Mouse (Mus musculus) spleen, postnatal 10 days (tissue): Measurements from ENCODE around the gene Klhl25.
A peak's percentile ranks its signal among the peaks of the same experiment; 100 is the strongest.
"Not testable (repeated sequence)": the region's sequence is repeated elsewhere in the genome, so short reads cannot be mapped to it uniquely, and the experiment has no call there.

Source experiments
- DNase-seq, 2 experiments: peaks; one replicate each; pipeline ENCODE4 v3.0.0; 2021 to 2022; ENCODE audit warnings: low spot score in 2 of 2

Klhl25 gene

DNA sequence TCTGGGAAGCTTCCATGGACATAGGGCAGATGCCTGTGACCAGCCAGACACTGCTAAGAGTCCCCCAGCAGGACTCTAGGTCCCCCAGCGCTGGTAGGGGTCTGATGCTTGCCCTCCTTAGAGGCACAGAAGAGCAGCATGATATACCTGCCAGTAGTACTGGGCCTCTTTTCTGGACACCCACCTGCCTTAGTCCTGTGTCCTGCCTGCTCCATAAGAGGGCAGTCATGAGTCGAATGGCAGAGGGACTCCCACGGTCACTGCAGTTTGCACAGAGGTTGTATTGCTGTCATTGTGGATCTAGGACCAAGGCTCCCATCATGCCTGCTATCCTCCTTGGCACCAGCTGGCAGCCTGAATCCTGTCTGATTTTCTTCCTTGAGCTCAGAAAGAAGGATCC is 25.1 kb downstream of the Klhl25 start:
- DNase-seq, result peak; percentile 10 to 22

DNA sequence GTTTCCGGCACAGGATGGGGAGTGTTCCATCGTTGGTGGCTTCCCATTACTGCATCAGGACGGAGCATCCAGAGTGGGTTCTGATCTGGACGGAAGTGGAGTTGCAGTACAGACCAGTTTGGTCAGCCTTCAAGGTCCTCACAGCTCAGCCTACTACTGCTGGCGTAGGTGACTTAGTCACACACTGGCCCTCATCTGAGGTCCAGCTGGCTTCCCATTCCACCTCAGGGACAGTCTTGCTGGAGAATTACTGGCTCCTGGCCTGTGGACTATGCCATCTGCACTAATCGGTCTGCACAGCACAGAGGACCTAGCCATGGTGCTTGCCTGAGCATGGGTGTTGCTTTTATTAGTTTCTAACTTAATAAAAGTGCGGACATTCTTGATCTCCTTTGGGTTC is 25.6 kb downstream of the Klhl25 start:
- peak in 1 of 2 experiments; percentile 9 for DNase-seq

DNA sequence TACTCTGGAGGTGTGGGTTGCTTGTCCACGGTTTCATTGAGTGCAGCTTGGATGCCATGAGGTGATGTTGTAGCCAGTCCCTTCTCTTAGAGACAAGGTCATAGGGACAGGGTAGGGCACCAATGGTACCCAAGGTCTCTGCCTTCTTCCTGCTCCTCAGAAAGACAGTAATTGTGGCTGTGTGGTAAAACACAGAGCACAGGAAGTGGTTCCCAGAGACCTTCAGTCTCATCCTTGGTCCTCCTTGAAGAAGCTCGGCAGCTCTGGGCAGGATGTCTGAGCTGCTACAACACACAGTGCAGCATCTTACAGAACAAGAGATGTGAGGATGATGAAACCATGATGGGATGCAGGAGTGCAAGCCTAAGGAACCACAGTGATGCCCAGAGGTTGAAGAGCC is 31.3 kb downstream of the Klhl25 start:
- not testable (repeated sequence) for DNase-seq

DNA sequence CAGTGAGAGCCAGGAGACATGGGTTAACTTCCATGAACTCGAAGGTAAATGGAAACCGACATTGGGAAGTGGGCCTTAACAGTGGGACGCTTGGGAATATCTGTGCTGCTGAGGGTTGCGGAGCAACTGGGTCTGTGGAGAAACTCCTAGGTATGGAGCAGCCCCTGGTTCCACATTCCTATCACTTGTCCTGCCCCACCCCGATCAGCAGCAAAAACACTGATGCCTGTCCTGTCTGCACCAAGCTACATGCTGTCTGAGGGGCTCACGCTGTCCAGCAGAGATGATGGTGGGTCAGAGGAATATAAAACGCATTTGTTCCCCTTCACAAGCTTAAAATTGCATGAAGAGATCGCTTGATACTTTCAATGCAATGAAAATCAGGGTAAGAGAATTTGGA is 32.1 kb downstream of the Klhl25 start:
- DNase-seq, result no peak

DNA sequence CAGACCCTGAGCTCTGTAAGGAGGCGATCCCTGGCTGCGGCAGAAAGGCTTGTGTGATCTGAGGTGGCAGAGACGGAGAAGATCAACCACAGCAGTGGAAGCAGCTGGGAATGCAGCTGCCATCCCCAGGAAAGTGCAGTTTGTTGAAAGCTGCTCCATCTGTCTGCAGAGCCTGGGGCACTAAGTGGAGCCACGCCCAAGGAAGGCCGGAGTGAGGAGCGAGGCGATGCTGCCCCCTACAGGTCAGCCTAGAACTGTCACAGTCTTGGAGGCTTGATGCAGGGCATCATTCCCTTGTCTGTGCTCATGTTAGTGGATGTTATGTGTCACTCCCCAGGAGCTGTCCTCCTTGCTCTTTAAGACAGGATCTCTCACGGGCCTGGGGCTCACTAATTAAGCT is 32.5 kb downstream of the Klhl25 start:
- peak; percentile 85 to 91 for DNase-seq

DNA sequence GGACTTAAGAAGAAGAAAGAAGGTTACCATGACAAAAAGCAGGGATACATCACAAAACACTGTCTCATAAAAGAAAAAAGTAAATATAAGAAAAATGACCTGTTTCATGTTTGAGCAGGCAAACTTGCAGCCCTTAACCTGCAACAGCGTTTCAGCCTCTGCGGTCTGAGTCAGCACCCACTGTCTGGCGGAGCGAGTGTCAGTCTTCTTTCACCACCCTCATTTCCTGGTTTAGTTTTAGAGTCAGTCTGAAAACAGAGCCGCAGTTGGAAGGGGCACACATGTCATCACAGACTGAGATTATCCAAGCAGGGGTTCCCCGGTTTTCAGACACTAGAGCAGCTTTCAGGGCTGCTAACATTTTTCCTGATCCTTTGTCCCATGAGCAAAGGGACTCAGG is 33.3 kb downstream of the Klhl25 start:
- no peak for DNase-seq

DNA sequence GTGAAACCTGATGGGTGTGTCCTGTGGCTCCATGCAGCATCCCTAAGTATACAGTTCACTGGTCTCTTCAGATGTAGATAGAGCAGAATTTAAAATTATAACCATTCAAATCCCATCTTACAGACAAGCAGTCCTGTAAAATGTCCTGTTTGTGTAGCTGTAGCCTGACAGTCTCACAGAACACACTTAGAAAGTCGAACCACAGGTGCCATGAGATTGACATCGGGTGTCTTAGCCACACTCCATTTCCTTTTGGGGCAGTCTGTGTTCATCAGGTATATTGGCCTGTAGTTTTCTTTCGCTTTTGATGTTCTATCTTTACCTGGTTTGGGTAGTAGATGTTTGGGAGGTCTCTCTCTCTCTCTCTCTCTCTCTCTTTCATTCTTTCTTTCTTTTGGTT is 33.7 kb downstream of the Klhl25 start:
- DNase-seq, result no peak

DNA sequence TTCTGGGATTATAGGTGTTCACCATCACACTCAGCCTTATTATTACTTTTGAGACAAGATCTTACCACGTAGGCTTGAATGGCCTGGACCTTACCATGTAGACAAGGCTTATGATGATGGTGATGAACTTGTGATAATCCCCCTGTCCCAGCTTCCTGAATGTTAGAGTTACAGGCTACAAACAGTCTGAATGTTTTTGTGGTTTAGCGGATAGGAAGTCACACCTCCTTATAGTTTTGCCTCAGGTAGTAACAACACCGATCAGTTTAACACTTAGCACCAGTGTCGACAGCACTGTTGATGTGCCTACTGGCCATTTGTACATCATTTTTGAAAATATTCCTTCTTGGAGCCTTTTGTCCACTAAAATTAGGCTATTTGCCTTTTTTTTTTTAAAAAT is 43.4 kb downstream of the Klhl25 start:
- no peak for DNase-seq

DNA sequence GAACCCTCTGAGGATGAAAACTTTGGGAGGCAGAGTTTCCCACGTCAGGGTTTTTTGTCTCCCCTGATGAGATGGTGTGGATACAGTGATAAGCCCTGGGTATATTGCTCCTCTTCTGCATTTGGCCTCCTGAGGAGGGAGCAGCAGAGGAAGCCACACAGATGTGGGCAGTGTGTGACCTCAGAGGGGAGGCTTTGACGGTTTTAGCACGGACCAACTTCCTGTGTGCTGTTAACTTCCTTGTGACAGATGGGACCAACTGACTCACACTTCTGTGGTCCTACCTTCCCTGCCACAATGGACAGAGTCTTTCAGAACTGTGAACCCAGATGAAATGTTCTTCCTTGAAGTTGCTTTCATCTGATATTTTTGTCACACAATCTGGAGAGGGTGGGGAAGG is 44.6 kb downstream of the Klhl25 start:
- DNase-seq, result no peak

DNA sequence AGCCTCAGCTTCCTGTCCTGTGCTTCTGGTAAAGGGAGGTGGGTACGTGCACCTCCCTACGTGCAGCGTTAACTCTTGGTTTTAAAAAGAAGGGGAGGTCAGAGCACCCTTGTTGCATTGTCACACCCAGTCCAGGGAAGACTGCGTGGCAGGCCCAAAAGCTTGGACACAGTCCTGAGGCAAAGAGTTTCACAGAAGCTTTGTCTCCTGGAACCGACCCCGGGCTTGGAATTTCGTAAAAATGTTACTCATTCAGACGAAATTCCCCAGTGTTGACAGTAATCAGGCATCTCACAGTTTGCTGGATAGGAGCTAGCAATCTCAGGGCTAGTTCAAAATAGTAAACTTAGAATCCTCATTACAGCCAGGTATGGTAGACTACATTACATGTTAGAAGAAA is 45.6 kb downstream of the Klhl25 start:
- DNase-seq, result no peak

DNA sequence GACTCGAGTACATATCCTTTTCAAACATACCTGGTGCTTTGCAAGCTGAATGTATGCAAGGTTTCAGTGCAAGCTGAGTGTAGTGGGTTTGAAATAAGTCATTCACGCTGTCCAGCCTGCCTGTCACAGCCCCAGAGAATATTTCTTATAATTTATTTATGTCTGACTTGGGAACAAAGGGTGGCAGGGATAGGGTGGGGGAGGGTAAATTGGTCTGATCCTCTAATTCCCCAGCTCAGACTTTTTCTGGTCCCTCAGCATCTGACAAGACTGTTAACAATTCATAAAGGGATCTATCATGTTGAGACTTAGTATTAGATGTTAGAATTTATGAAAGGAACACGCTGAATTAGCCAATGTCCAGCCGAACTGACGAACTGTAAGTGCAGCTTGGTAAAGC is 48.9 kb downstream of the Klhl25 start:
- DNase-seq, result no peak

DNA sequence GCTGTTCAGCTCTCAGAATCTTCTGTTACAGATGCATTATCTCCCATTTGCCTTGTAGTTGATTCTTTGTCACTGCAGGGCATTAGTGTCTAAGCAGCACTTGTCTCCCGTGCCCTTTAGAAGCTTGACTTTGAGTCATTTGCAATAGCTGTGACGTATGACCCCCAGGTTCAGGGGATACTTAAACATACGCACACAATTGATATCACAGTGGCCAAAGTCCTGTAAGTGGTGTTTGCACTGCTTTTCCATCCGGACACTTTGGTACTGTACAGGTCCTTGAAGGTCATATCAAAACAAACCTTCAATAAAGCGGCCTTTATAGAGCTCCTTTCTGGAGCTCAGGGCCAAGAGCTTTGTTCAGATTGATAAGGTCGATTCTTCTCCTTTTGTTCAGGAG is 51.0 kb downstream of the Klhl25 start:
- DNase-seq, result no peak

DNA sequence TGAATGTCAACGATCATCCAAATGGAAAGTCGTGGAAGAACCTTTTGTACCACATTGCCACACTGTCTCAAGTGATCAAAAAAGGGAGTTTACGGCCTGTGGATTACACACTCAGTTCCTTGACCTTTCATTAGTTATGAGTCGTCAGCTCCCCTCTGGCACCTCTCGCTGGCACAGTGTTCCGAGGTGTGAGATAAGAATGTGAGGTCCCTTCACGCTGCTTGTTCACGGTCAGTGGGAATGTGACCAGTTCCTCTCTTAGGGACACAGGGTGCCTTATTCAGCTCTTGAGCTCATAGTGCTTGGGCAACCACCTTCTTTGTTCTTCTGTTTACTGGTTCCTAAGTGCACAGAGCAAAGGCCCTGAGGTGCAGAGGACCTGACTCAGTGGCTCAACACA is 51.4 kb downstream of the Klhl25 start:
- no peak for DNase-seq

DNA sequence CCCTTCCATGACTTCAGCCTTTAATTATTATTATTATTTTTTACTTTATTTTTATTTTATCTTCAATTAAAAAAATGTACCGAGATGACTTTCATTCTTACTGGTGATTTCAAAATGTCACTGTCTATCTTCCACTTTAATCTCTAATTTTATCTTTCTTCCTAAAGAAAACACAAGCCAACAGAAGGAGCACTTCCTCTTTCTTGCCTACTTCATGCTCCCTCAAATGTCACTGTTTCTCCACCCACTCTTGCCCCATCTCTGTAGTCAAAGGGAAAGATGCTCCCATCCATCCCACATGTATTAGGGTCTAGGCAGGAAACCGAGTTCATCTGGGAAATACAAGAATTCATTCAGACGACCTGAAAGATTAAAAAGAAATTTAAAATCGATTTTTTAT is 51.8 kb downstream of the Klhl25 start:
- no peak for DNase-seq

DNA sequence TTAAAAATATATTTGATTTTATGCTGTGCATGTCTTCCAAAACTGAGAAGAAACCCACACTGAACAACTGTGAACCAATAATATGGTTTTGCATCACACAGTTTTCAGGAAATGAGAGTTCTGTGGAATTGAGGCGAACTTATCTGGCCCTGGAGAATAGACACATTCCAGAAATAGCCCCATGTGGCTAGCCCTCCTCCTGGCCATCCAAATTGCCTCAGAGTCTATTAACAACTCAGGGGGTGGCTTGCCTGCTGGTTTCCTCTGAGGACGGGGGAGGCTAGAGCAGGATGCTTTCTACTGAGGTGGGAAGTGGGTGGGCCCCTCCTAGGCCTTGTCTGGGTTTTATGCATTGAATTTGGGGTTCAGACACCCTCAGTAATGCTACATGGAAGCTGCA is 57.0 kb downstream of the Klhl25 start:
- no peak for DNase-seq

DNA sequence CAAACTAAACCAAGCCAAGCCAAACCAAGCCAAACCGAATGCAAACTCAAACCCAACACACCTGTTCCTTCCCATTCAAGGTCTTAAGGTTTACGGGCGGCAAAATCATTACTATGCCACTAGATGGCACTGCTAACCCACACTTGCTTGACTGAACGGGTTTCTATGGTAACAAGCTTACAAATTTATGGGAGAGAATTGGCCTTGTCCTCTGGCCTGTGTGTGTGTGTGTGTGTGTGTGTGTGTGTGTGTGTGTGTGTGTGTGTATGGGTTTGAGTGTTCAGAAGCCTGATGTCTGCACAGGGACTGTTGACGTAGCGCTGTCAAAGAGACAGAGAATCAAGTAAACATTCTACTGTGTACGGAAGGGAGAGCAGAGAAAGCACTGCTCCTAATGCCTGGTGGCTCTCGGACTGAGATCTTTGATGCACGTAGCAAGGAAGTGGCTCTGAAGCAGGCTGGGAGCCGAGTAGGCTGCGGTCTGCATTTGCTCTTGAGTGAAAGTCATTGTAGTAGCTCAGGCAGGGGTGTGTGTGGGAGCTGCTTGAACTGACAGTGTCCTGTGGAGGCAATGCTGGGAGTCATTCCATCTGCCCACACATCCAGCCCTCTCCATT is 62.0 kb downstream of the Klhl25 start:
- peak in 1 of 2 experiments; percentile 40 for DNase-seq

DNA sequence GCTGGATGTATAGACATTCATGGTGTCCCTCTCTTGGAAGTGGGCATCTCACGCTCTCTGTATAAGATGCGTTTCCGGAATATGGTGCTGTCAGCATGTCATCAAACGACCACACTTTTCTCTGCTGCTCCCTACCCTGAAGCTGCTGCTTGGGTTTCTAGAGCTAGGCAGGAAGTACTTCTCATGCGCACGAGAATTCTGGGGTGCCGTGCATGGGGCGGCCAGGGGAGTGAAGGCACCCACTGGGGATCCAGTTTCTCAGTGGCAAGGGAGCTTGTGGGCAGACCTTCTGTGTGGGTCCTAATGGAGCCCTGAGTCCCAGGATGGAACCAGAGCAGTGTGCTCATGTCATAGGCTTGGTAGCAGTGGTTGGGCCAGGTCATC is 62.5 kb downstream of the Klhl25 start:
- no peak for DNase-seq

DNA sequence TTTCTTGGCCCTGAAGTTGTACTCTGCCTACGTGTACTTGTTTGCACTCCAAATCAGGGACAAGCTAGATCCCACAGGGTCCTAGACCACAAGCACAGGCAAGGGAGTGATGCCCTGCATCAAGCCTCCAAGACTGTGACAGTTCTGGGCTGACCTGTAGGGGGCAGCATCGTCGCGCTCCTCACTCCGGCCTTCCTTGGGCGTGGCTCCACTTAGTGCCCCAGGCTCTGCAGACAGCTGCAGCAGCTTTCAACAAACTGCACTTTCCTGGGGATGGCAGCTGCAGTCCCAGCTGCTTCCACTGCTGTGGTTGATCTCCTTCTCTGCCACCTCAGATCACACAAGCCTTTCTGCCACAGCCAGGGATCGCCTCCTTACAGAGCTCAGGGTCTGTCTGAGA is 65.8 kb downstream of the Klhl25 start:
- DNase-seq, result peak; percentile 61 to 79

DNA sequence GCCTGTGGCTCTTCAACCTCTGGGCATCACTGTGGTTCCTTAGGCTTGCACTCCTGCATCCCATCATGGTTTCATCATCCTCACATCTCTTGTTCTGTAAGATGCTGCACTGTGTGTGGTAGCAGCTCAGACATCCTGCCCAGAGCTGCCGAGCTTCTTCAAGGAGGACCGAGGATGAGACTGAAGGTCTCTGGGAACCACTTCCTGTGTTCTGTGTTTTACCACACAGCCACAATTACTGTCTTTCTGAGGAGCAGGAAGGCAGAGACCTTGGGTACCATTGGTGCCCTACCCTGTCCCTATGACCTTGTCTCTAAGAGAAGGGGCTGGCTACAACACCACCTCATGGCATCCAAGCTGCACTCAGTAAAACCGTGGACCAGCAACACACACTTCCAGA is 67.4 kb downstream of the Klhl25 start:
- DNase-seq, result not testable (repeated sequence)

DNA sequence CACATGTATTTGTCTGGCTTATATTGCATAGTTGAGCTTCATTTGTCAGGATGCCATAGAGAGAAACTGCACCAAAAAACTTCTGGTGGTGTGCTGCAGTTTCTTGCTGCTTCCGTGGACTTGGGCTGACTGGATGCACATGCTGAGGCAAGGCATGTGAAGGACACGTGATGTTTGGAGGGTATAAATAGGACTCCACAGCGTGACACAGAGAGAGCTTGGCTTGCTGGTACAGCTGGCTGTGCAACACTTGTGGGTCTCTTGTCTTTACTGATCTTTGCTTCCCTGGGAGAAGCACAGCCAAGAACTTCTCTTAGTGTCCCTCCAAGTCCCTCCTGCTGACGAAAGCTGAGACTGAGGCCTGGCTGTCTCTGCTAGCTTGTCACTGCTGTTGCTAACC is 69.6 kb downstream of the Klhl25 start:
- no peak for DNase-seq

DNA sequence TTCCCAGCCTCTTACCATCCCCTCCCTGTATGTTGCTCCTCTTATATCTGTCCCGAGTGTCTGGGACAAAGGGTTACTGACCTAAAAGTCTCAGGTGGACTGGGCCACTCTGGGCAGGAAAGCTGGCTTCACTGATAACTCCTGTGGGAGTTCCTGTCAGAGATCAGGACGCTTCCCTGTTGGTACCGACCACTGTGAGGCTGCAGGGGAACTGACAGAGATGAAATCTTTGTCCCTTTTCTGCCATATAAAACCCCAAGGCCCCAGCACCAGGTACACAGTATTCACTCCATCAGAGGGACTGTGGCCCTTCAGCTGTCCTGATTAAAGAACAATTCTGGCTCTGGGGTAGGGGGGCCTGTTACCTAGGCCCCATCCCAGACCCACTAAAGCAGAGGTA is 71.6 kb downstream of the Klhl25 start:
- not testable (repeated sequence) for DNase-seq
